In the genomic region with DNA sequence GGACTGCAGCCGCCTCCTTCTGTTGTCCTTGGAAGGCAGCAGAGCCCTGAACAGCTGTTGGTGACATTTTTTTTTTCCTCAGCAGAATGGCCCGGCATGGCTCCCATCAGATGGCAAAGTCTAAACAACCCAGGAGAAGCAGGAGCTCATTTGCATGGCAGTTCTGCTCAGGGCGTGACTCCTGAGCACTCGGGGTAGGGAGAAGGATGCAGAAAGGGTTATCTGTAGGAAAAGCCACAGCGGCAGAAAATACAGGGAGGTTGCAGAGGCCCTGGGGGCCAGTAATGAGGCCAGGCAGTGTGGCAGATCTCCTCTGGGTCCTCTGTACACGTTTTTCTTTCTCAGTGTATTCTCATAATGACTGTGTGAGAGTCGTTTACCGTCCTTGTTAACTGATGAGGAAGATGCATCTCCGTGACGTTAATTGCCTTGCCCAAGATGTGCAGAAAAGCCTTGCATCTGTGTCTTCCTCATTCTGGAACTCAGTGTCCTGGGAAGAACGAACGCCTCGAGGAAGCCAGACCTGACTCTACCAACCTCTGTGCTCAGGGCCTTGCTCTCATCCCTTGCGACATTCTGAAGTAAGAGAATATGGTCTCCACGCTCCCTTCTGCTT, we compare ENCODE assay signal across 10 mouse cellular contexts. TPM values are rescaled to one million over a fixed set of nuclear protein-coding genes. Genes with fewer than 3 reads are reported as not detected.
DNase-seq lines count a peak whose midpoint lies in the region; ATAC-seq lines count a peak whose summit lies in the region.
"Had no signal": no experiment of that assay in that cellular context is flagged by ENCODE, and none has a peak within 500 bp of the region (broad histone marks: within the 10 kb centered on the region; RNA-seq: fewer than 3 reads in every experiment).

No protein-coding gene starts in this region.

- 39% methylated on average over 15 of the region's 15 CpGs for WGBS in hindbrain, embryonic 12.5 days
- WGBS in neural tube, embryonic 15.5 days: 30% methylated on average over 15 of the region's 15 CpGs

- no peaks in the 10 kb centered on the region for H3K36me3 ChIP-seq in megakaryocyte, embryonic 14.5 days (replicated peaks; ENCODE audit: low read length)
- no peaks in the 10 kb centered on the region for H3K36me3 ChIP-seq in hindbrain, embryonic 12.5 days
- no peaks in the 10 kb centered on the region for H3K36me3 ChIP-seq in neural tube, embryonic 15.5 days
- H3K36me3 ChIP-seq: liver, embryonic 15.5 days had no signal

- no peak for ATAC-seq in megakaryocyte, adult 5-6 weeks (ENCODE audit: poor library complexity, severe bottlenecking)
- peak; percentile 68 for ATAC-seq in hindbrain, embryonic 12.5 days (ENCODE audit: low FRiP score)
- peak; percentile 58 for ATAC-seq in neural tube, embryonic 15.5 days (ENCODE audit: low FRiP score)

- peak overlapping the region; percentile 23; the same call in 1 of the 2 replicates for H3K27ac ChIP-seq in hindbrain, embryonic 12.5 days
- H3K27ac ChIP-seq in neural tube, embryonic 15.5 days (replicated peaks): 0 out of 2 replicates have a peak overlapping the region, but pooled peaks have one; percentile 1
- H3K27ac ChIP-seq: gastrocnemius, adult 2 months; liver, embryonic 15.5 days had no signal

- H3K27me3 ChIP-seq in megakaryocyte, embryonic 14.5 days (replicated peaks): no peaks in the 10 kb centered on the region
- H3K27me3 ChIP-seq in hindbrain, embryonic 12.5 days: no peaks in the 10 kb centered on the region
- H3K27me3 ChIP-seq in neural tube, embryonic 15.5 days (replicated peaks): no peaks in the 10 kb centered on the region
- H3K27me3 ChIP-seq: liver, embryonic 15.5 days had no signal

- peak overlapping the region; percentile 31 for H3K4me3 ChIP-seq in megakaryocyte, embryonic 14.5 days (replicated peaks)
- H3K4me3 ChIP-seq in hindbrain, embryonic 12.5 days: no peak overlapping the region
- no peak overlapping the region for H3K4me3 ChIP-seq in neural tube, embryonic 15.5 days (replicated peaks)
- H3K4me3 ChIP-seq: gastrocnemius, adult 2 months; liver, embryonic 15.5 days had no signal

- peaks cover 67% of the 10 kb centered on the region for H3K4me1 ChIP-seq in megakaryocyte, embryonic 14.5 days
- H3K4me1 ChIP-seq in hindbrain, embryonic 12.5 days: peaks cover 6% of the 10 kb centered on the region; the same call in 1 of the 2 replicates
- peaks cover 8% of the 10 kb centered on the region for H3K4me1 ChIP-seq in neural tube, embryonic 15.5 days

- H3K4me2 ChIP-seq in hindbrain, embryonic 12.5 days (replicated peaks): 0 out of 2 replicates have a peak overlapping the region, but pooled peaks have one; percentile 19
- H3K4me2 ChIP-seq in neural tube, embryonic 15.5 days: no peak overlapping the region
- H3K4me2 ChIP-seq: liver, embryonic 15.5 days had no signal

- no peak overlapping the region for H3K9ac ChIP-seq in hindbrain, embryonic 12.5 days
- H3K9ac ChIP-seq in neural tube, embryonic 15.5 days (replicated peaks): no peak overlapping the region
- H3K9ac ChIP-seq: liver, embryonic 15.5 days had no signal

- peak; percentile 83 for DNase-seq in heart, adult 11 months
- DNase-seq in heart, adult 9 months (ENCODE audit: low spot score in 2 of 2): no peak
- DNase-seq in kidney, adult 8-10 months: no peak
- DNase-seq in cerebellum, adult 18-20 months: no peak
- DNase-seq: gastrocnemius, adult 2 months had no signal

- H3K9me3 ChIP-seq in megakaryocyte, embryonic 14.5 days: no peaks in the 10 kb centered on the region; the same call in 1 of the 2 replicates
- H3K9me3 ChIP-seq in hindbrain, embryonic 12.5 days (replicated peaks): no peaks in the 10 kb centered on the region
- H3K9me3 ChIP-seq in neural tube, embryonic 15.5 days (replicated peaks): no peaks in the 10 kb centered on the region
- H3K9me3 ChIP-seq: liver, embryonic 15.5 days had no signal

RNA-seq across cellular contexts. Expression of a gene that starts 10.1 kb away (rescaled TPM):
- 2.9 and 3.8 TPM in 2 replicates for polyA plus RNA-seq in megakaryocyte, embryonic 14.5 days (2012; ENCODE audit: insufficient read depth, low replicate concordance)
- not detected in 2 replicates for total RNA-seq in megakaryocyte, adult 5-6 weeks (2015)
- total RNA-seq in megakaryocyte, adult 5-6 weeks (2017): 0.11 TPM in 1 of 2 replicates, not detected in the other
- polyA plus RNA-seq in hindbrain, embryonic 12.5 days (2016; fragmentation: Nextera tagmentation; extraction: Ambion mirVana): 8.0 and 8.1 TPM in 2 replicates
- polyA plus RNA-seq in neural tube, embryonic 15.5 days (2015; fragmentation: Nextera tagmentation; extraction: Ambion mirVana): 8.3 and 9.2 TPM in 2 replicates
